Mouse (Mus musculus) gastrocnemius, adult 18-20 months (tissue): ENCODE measurements around the gene Aicda. TPM values are rescaled to one million over a fixed set of nuclear protein-coding genes. Genes with fewer than 3 reads are reported as not detected.
A peak's percentile ranks its signal among the peaks of the same experiment; 100 is the strongest.
"Not testable (repeated sequence)": the region's sequence is repeated elsewhere in the genome, so short reads cannot be mapped to it uniquely, and the experiment has no call there.

Source experiments
- DNase-seq: peaks from one replicate; pipeline ENCODE4 v3.0.0; 2021; ENCODE audit warnings: low spot score
- long read RNA-seq, 2 experiments: library from polyadenylated mRNA; stranded (forward); transcript quantifications; one replicate each; pipeline ENCODE4 v2.0.0; 2021
- total RNA-seq, 2 experiments: library from RNA; stranded (reverse); gene quantifications; 2 replicates each; pipeline ENCODE4 v1.2.3; 2021

Gene Aicda
- total RNA-seq = not detected
- long read RNA-seq, experiment 1 = 0 reads
- long read RNA-seq, experiment 2 = 0 reads

DNA sequence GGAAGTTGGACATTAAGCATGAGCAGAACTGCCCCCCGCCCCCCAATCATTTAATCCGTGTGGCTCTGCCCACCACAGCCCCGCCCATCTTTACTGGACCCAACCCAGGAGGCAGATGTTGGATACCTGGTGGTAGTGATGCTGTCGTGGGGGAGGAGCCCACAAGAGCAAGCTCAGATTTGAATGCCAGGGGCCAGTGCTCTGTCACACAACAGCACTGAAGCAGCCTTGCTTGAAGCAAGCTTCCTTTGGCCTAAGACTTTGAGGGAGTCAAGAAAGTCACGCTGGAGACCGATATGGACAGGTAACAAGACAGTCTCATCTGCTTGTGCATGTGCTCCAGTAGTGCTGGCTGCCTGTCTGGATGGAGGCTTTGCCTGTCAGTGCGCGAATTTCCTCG is at the start of gene Aicda:
Gene Aicda (plus strand): TSS at position 196 of the 400 bp plus-strand sequence.
- no peak for DNase-seq

DNA sequence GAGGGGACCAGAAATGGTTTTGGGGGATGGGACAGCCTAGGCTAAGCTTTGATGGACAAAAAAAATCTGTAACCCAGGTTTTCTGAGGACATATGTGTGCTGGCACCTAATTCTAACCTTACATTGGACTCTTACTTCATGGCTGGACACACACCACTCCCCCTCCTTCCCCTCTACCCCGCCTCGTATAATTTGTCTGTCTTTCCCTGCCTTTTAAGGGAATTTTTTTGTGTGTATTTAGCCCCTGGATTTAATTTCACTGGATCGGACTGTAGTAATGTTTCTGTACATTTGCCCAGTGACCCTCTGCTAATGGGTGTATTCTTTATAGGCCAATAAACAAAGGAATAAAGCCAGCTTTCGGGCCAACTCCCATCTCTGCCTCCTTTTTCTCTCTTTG is 48.6 kb upstream of the Aicda start:
- no peak for DNase-seq

DNA sequence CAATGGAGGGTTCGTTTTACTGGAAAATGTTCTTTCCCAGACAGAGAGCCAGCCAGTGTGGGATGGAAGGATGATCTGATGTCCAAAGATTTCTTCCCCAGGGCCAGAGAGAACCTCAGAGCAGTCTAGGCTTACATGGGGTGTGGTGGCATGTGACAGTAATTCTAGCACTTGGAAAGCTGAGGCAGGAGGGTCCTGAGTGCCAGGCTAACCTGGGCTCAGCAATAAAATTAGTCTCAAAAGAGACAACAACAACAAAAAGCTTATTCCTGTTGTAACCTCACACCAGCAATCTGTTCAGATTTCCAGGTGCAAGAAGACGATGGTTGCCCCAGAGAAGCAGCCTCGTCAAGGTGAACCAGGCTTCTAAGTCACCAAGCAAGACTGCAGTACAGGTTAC is 48.1 kb upstream of the Aicda start, which contains the start of gene Mfap5:
Gene Mfap5 (plus strand): TSS at position 301 of the 400 bp plus-strand sequence.
- DNase-seq = no peak

DNA sequence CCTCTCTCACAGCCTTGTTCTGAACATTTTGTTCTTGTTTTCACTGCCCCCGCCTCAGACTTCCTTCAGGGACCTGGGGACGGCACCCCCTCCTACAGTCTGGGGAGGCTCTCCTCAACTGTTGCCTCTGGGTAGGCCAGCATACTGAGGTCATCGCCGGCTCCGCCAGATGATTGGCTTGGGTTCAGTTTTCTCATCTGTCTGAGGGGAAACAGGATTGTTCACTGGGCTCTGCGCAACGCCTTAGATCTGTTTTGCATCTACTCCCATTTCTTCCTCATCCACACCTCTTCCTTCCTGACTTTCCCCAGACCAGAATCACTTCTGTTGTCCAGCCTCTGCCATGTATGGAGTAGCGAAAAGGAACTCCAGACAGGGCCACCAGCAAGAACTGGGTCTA is 45.1 kb upstream of the Aicda start:
- DNase-seq = peak; percentile 84

DNA sequence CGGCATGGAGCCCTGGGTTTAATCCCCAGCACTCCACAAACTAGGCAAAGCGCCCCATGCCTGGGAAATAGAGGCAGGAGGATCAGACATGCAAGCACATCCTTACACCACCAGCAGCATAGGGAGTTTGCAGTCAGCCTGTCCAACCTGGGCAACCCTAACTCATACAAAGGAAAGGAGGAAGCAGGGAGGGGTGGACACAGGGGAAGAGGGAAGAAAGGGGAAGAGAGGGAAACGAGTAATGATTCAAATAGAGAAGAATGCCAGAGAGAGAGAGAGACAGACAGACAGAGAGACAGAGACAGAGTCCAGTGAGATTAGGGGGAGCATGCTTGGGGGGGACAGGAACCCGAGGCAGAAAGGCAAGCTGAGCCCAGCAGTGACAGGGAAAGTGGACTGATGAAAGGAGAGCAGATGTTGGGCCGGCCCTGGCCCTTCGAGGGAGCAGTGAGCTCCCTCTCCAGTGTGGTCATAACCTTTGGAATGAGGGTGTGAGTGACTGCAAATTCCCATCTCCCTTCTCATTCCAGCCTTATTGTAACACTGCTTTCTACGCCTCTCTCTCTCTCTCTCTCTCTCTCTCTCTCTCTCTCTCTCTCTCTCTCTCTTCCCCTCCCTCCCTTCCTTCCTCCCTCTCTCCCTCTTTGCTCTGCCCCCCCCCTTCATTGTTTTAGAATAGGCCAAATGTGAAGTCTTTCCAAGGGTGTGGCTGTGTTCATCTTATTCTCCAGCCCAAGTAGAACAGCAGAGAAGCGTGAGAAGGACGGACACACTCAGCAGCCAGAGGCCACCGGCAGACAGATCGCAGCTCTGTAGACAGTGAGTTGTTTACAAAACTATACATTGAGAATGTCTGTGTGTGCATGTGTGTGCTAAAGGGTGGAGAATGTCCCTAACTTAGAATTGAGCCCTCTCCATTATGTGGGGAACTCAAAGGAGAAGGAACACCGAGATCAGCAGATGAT is 40.4 kb upstream of the Aicda start:
- peak; percentile 47 for DNase-seq

DNA sequence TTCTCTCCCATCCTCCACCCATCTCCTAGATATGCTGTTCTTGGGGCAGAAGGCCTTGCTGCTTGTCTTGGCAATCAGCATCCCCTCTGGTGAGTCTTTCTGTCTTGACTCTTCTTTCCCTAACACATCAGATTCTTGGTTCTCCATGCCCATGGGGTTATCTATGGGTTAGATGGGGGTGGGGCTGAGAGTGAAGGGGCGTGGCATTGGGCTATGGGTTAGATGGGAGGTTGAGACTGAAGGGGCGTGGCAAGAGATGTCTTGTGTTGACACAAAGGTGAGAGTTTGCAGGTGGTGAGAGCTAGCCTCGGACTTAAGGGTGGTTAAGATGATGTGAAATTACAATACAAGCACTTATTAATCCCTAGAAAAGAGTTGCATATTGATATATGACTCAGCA is 39.3 kb upstream of the Aicda start:
- no peak for DNase-seq

DNA sequence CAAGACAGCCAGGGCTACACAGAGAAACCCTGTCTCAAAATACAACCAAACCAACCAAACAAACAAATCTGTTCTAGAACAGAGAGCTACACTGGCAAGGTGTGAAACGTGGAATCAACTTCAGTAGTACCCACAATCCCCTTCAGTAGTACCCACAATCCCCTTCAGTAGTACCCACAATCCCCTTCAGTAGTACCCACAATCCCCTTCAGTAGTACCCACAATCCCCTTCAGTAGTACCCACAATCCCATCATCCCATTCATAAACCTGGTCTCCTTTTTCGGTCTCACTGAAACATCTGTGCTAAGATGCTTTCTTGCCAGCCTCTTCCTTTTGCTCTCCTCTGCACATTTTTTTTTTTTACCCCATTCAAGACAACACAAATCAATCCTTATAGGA is 37.8 kb upstream of the Aicda start:
- not testable (repeated sequence) for DNase-seq

DNA sequence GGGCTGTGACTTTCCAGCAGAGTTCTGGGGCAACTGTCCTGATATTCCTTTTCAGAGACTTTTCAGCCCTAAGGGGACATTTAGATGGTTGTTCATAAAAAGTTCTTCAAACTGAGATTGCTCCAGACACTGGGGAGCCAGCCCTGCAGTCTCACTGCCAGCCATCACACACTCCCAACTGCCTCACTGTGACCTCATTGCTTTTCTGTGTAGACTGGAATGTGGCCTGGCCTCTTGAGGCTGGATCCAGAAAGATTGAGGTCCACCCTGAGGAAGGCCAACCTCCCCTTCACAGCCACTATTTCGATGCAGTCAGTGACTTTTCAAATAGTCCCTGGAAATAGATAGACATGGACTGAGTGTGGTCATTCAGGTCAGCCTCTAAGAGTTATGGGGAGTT is 35.9 kb upstream of the Aicda start:
- peak; percentile 43 for DNase-seq

DNA sequence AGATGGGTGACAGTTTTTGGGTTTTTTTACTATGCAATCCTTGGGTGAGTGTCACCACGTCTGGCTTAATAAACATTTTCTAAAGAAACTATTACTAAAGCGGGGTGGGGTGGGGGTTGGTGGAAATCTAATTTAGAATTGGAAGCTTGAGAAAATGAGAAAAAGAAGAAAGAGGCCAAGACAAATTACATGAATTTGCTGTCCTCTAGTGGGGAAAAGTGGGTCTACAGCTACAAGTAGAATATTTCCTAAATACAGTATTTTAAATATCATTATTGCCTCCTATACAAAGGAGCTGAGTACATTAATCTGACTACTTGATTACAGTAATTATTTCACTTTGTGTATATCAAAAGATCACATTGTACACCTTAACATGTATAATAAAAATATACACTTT is 34.2 kb upstream of the Aicda start:
- no peak for DNase-seq

DNA sequence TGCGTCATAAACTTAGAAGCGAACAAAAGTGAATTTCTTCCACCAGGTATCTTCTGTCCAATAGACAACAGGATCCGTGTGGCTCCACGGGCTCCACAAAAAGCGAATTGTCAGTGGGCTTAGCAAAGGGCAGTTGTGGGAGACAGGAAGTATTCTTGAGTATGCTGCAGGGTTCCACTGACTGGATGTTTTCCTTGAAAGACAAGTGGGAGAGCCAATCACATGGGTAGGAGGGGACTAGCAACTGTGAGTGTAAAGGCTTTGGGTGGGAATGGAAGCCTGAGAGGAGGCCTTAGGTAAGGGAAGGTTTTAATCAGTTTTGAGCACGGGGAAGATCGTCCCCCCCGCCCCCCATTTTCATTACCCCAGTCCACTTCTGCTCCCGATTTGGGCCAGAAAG is 31.0 kb upstream of the Aicda start:
- DNase-seq = no peak

DNA sequence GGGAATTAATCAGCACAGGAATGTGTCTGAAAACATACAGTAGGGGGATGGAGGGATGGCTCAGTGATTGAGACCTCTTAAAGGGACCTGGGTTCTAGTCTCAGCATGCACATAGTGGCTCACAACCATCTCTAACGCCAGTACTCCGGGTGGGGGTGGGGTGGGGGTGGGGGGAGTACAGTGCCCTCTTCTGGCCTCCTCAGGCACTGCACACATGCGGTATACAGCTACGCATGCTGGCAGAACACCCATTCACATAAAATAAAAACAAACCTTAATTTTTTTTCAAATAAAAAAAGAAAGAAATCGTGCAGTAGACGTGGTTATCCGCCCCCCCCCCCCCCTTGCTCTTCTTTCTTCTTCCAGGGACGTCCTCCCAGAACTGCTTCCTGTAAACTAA is 30.3 kb upstream of the Aicda start:
- DNase-seq = no peak

DNA sequence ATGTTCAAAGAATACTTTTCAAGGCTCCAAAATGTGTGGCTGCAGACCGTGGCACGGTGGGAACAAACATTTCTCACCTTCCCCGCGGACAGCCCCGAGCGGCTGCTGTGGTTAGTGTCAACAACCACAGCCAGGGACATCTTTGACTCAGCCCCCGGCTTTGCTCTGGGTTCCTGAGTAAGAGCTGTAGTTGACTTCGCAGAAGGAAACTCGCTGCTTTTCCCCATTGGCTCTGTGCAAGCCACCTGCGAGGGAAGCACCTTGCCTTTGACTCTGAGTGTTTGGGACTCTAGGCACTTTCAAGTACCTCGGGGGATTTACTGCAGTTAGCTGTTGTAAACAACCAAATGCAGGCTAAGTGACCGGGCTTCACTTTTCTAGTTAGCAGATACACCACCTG is 26.0 kb upstream of the Aicda start:
- no peak for DNase-seq

DNA sequence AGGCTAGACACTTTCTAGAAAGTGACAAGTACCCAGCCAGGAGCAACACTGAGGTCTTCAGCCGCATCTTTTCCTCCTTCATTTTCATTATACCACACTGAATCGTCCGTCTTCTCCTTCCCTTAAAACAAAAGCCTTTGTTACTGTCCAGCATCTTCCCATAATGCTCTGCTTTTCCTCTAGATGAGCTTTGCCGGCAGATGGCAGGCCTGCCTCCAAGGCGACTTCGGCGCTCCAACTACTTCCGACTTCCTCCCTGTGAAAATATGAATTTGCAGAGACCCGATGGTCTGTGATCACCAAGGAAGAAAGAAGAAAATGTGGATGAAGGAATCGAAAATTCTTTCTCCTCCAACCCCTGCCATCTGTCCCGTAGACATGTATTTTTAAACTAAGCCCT is 25.5 kb upstream of the Aicda start:
- no peak for DNase-seq

DNA sequence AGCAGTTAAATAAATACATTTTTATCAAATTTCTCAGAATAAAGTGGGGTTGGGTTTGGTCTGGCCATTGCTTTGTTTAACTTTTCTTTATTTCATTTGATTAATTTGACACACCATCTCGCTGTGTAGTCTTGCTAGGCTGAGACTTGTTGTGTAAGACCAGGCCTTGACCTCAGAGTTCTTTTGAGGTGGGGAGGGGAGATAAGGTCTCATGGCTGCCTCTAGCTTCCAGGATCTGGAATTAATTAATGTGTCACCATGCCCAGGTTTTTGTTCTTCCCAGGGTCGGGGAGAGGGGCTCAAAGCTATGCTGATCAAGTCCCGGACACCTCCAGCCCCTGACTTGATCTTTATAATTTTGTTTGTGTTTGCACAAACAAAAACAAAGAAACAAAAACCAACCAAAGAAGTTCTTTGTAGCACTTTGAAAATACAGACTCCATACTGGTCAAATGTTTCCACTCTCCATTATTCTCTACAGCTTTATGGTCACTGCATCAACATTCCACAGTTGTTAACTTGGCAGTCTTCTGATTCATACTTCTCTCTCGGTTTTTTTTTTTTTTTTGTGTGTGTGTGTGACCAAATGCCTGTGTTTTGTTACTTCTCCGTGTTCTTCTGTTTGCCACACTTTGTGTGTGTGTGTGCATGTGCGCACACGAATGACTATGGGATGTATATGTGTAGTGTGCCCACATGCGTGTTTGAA is 22.0 kb upstream of the Aicda start:
- no peak for DNase-seq

DNA sequence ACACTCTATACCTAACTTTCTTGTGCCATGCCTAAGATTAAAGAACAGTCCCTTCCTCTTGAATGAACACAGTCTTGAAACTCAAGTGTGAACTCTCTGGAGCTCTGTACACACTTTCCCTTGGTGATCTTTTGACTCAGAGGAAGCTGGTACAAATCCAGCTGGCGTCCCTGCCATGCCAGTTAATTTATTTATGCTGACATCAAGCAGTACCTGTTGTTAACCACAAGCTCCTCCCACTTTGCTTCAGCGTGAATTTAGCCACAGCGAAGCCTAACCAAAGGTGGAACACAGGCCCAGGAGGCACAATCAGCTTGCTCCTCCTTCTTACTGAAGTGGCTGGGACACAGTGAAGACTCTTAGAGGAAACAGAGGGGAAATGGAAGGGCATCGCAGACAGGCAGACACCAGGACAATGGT is 20.7 kb upstream of the Aicda start:
- no peak for DNase-seq

DNA sequence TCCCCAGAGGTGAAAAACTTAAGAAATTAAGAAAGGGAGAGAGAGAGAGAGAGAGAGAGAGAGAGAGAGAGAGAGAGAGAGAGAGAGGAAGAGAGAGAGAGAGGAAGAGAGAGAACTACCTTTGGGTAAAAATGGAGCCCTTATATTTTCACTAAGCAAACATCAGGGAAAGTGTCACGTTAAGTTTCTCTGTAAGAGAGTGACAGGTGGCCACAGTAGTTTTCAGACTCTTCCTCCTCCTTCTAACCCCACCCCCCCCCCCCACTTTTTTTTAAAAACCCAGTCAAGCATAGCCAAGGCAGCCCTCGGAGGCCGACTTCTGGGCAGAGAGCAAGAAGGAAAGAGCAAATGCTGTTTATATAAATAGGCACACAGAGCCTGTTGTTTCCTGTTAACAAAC is 19.6 kb upstream of the Aicda start:
- no peak for DNase-seq

DNA sequence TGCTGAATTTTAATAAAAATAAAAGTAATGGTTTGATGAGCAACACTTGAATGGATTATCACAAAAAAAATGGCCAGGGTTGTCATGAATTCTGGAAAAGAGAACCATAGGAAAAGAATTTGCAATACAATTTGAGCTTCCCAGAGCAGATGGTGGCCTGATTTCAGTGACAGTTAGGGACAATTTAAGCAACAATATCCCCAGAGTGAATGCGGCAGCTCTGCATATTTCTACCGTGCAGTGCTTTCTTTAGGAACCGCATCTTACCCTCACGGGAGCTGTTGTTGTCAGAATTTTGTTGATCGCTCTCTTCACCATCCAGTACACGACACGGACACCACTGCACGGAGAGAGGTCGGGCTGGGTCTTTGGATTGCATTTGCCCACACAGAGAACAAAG is 14.0 kb upstream of the Aicda start:
- no peak for DNase-seq

DNA sequence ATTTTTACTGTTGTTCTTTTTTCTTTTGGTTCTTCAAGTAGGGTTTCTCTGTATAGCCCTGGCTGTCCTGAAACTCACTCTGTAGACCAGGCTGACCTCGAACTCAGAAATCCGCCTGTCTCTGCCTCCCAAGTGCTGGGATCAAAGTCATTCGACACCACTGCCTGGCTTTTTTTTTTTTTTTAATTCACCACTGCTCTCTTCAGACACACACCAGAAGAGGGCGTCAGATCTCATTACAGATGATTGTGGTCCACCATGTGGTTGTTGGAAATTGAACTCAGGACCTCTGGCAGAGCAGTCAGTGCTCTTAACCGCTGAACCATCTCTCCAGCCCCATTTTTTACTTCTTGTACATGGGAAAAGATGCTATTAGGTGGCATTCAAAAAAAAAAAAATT is 11.1 kb upstream of the Aicda start:
- DNase-seq = not testable (repeated sequence)

DNA sequence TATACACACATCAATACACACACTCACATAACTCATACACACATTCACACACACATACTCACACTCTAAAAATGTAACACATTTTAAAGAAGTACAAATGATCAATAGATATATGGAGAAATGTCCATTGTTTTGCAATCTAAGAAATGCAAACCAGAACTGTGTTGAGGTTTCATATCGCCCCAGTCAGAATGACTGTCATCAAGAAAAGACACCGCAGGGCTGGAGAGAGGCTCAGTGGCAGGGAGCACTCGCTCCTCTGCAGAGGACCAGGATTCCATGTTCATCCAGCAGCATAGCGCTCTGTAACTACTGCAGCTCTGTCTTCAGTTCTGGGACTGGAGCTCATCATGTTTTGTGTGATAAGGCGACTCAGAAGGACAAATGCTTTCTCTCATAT is 10.0 kb upstream of the Aicda start:
- DNase-seq = no peak

DNA sequence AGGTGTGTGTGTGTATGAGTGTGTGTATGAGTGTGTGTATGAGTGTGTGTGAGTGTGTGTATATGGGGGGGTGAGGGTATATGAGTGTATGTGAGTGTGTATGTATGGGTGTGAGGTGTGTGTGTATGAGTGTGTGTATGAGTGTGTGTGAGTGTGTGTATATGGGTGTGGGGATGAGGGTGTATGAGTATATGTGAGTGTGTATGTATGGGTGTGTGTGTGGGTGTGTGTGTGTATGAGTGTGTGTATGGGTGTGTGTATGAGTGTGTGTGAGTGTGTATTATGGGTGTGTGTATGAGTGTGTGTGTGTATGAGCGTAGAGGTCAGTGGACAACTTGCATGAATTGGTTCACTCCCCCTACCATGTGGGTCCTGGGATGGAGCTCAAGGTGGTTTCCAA is 8.9 kb upstream of the Aicda start:
- DNase-seq = no peak

DNA sequence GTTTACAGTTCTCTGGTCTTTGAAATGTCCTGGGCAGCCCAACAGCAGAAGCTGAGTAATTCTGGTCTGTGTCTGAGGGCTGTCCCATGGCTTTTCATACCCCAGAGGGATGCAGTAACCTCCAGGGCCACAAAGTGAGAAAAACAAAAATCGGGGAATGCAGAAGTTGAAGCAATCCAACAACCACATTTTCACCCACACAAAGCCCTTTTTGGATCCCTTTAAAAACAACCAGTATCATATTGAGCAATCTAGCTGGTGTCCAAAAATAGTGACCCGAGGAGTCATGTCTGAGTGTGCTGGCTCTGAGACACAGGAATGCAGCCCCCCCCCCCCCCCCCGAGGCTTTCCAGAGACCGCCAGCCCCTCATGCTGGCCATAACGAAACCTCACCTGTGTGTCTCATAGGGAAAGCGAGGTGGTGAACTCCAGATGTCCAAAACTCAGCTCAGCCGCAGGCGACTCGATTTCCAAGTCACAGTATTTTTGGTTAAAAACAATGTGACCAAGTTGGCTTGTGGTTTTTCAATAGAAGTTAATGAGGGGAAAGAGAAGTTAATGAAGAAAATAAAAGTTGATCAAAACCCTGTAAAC is 8.2 kb upstream of the Aicda start:
- DNase-seq = peak; percentile 13

DNA sequence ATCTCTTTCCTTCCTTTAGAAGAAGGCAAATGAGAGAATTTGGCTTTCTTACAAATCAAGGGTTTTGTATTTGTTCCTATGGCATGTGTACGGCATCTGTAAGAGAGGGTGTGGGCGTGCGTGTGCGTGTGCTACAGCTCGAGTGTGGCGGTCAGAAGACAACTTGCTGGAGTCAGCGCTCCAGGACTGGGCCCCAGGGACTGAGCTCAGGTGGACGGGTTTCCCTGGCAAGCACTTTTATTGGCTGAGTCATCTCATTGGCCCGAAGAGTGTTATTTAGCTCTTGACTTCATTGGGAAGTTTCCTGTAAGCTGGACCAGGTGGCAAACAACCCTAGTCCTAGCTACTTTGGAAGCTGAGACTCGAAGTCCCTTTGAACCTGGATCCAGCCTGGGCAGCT is 7.7 kb upstream of the Aicda start:
- DNase-seq = no peak
